Mouse (Mus musculus) midbrain, embryonic 16.5 days (tissue): ENCODE data around the gene H2-Oa. TPM values are rescaled to one million over a fixed set of nuclear protein-coding genes. Genes with fewer than 3 reads are reported as not detected.
"Not testable (repeated sequence)": the region's sequence is repeated elsewhere in the genome, so short reads cannot be mapped to it uniquely, and the experiment has no call there.

ENCODE experiments used
- ATAC-seq: fragments of 200-750 bp; cut with Nextera tagmentation; 2 replicates; pipeline ENCODE4 v1.8.0; 2017; ENCODE audit warnings: moderate TSS enrichment
- H3K27ac ChIP-seq: fragments of 300-500 bp; sonication (generic); 2 replicates; pipeline ENCODE4 v1.5.1; 2014; ENCODE audit warnings: mild to moderate bottlenecking, low read length, mixed read lengths
- H3K27me3 ChIP-seq: fragments of 300-500 bp; sonication (generic); 2 replicates; pipeline ENCODE4 v1.6.1; 2014; ENCODE audit warnings: low read depth, low read length, mixed read lengths; ENCODE audit not compliant: control insufficient read depth, insufficient read depth
- H3K36me3 ChIP-seq: fragments of 300-500 bp; sonication (generic); 2 replicates; pipeline ENCODE4 v1.6.1; 2014; ENCODE audit warnings: mild to moderate bottlenecking, low read length, moderate library complexity, mixed read lengths; ENCODE audit not compliant: control insufficient read depth, insufficient read depth
- H3K4me1 ChIP-seq: fragments of 300-500 bp; sonication (generic); 2 replicates; pipeline ENCODE4 v1.6.1; 2014; ENCODE audit warnings: mild to moderate bottlenecking, low read length, mixed read lengths; ENCODE audit not compliant: control insufficient read depth, insufficient read depth
- H3K4me2 ChIP-seq: fragments of 300-500 bp; sonication (generic); 2 replicates; pipeline ENCODE4 v1.6.1; 2014; ENCODE audit warnings: mild to moderate bottlenecking, low read length, mixed read lengths
- H3K4me3 ChIP-seq: fragments of 300-500 bp; sonication (generic); 2 replicates; pipeline ENCODE4 v1.5.1; 2014; ENCODE audit warnings: low read depth, mild to moderate bottlenecking, low read length, moderate library complexity, mixed read lengths
- H3K9ac ChIP-seq: fragments of 300-500 bp; sonication (generic); 2 replicates; pipeline ENCODE4 v1.6.1; 2014; ENCODE audit warnings: low read depth, low read length, mixed read lengths
- H3K9me3 ChIP-seq: fragments of 300-500 bp; sonication (generic); replicated peaks from 2 replicates; pipeline ENCODE4 v1.6.1; 2014; ENCODE audit warnings: mild to moderate bottlenecking, low read length, mixed read lengths; ENCODE audit not compliant: control insufficient read depth, poor library complexity, severe bottlenecking
- WGBS: fragments of 180-500 bp; shearing (Covaris S2); extraction: QIAGEN DNeasy Blood & Tissue Kit; methylation state at CpG from one replicate; pipeline ENCODE4 v1.1.7; 2014; 5-methylcytosine and 5-hydroxymethylcytosine counted together
- polyA plus RNA-seq: library from polyadenylated mRNA; unstranded; fragments of >200 nt; fragmentation: Nextera tagmentation; extraction: Ambion mirVana; gene quantifications from 2 replicates; pipeline ENCODE4 v1.2.1, GENCODE M21; 2015

Gene H2-Oa
- polyA plus RNA-seq, 1 experiment from 2014 or later = 0.16 TPM

- WGBS = 30% methylated on average over 7 of the region's 7 CpGs
- no peak within 1 kb of the TSS for H3K4me2 ChIP-seq
- no peaks in the 10 kb centered on the region for H3K36me3 ChIP-seq
- no peak for ATAC-seq
- no peaks in the 10 kb centered on the region for H3K9me3 ChIP-seq
- H3K27me3 ChIP-seq = peaks cover 33% of the 10 kb centered on the region
- H3K4me3 ChIP-seq = no peak within 1 kb of the TSS
- H3K9ac ChIP-seq = no peak within 1 kb of the TSS
- no peak within 1 kb of the TSS for H3K27ac ChIP-seq
- peaks cover 6% of the 10 kb centered on the region; the same call in 1 of the 2 replicates for H3K4me1 ChIP-seq
Measured at GRCm38 (mm10) chr17:34143033-34143432, 50.9 kb downstream of the H2-Oa start, which contains the start of gene H2-DMb2. Gene H2-DMb2, plus strand, starts transcription at chr17:34143307.

GRCm38 (mm10) chr17:34143461-34143860 lies 51.3 kb downstream of the H2-Oa start:
- Histone ChIP-seq H3K4me2 (no peak overlapping the region), H3K9me3 (no peaks in the 10 kb centered on the region), H3K27ac (no peak overlapping the region), H3K36me3 (no peaks in the 10 kb centered on the region), H3K27me3 (peaks cover 28% of the 10 kb centered on the region), H3K4me1 (peaks cover 6% of the 10 kb centered on the region; the same call in 1 of the 2 replicates), H3K9ac (no peak overlapping the region), H3K4me3 (no peak overlapping the region)
- WGBS = 62% methylated on average over 5 of the region's 5 CpGs
- no peak for ATAC-seq

- H3K4me1 ChIP-seq, ATAC-seq: not testable (repeated sequence)
- 91% methylated on average over 4 of the region's 4 CpGs for WGBS
Measured at GRCm38 (mm10) chr17:34144221-34144620, 52.1 kb downstream of the H2-Oa start.

More at GRCm38 (mm10) chr17:34144221-34144620, 52.1 kb downstream of the H2-Oa start:
- not testable (repeated sequence) for H3K27ac ChIP-seq, H3K36me3 ChIP-seq, H3K9ac ChIP-seq, H3K4me3 ChIP-seq, H3K9me3 ChIP-seq, H3K4me2 ChIP-seq
- peaks cover 21% of the 10 kb centered on the region for H3K27me3 ChIP-seq

Other genes with a start within 250 kb of the H2-Oa start
- gene Cd320, start 249.2 kb upstream of the H2-Oa start, polyA plus RNA-seq = 49.9 and 52.4 TPM in 2 replicates
- gene Gm7029, start 218.5 kb upstream of the H2-Oa start, polyA plus RNA-seq = not detected in 2 replicates
- 1.4 and 2.8 TPM in 2 replicates for gene Kifc1, start 201.7 kb upstream of the H2-Oa start, polyA plus RNA-seq
- 0.36 and 0.55 TPM in 2 replicates for gene Platr17, start 187.2 kb upstream of the H2-Oa start, polyA plus RNA-seq
- 55.1 and 59.7 TPM in 2 replicates for gene Daxx, start 182.9 kb upstream of the H2-Oa start, polyA plus RNA-seq
- gene Tapbp, start 176.4 kb upstream of the H2-Oa start, polyA plus RNA-seq = 21.1 and 26.1 TPM in 2 replicates
- gene Zbtb22, start 176.4 kb upstream of the H2-Oa start, polyA plus RNA-seq = 16.8 TPM in 2 replicates
- 54.9 and 57.2 TPM in 2 replicates for gene Rgl2, start 162.8 kb upstream of the H2-Oa start, polyA plus RNA-seq
- 186 and 191 TPM in 2 replicates for gene Pfdn6, start 152.0 kb upstream of the H2-Oa start, polyA plus RNA-seq
- gene Wdr46, start 151.7 kb upstream of the H2-Oa start, polyA plus RNA-seq = 19.2 TPM in 2 replicates
- 15.2 and 16.6 TPM in 2 replicates for gene B3galt4, start 140.9 kb upstream of the H2-Oa start, polyA plus RNA-seq
- gene Vps52, start 136.5 kb upstream of the H2-Oa start, polyA plus RNA-seq = 78.3 and 80.5 TPM in 2 replicates
- gene Rps18, start 136.3 kb upstream of the H2-Oa start, polyA plus RNA-seq = 620 and 627 TPM in 2 replicates
- gene H2-K1, start 92.0 kb upstream of the H2-Oa start, polyA plus RNA-seq = 11.0 and 13.1 TPM in 2 replicates
- gene Ring1, start 67.7 kb upstream of the H2-Oa start, polyA plus RNA-seq = 17.9 and 18.2 TPM in 2 replicates
- 60.1 and 61.3 TPM in 2 replicates for gene H2-Ke6, start 64.3 kb upstream of the H2-Oa start, polyA plus RNA-seq
- 163 and 175 TPM in 2 replicates for gene Slc39a7, start 60.7 kb upstream of the H2-Oa start, polyA plus RNA-seq
- 54.0 and 55.9 TPM in 2 replicates for gene Rxrb, start 60.5 kb upstream of the H2-Oa start, polyA plus RNA-seq
- gene Col11a2, start 52.9 kb upstream of the H2-Oa start, polyA plus RNA-seq = 3.6 and 4.4 TPM in 2 replicates
- 22.5 and 22.7 TPM in 2 replicates for gene H2-DMa, start 27.2 kb downstream of the H2-Oa start, polyA plus RNA-seq
- gene Brd2, start 30.3 kb downstream of the H2-Oa start, polyA plus RNA-seq = 117 and 126 TPM in 2 replicates
- 0.49 and 0.53 TPM in 2 replicates for gene H2-DMb2, start 51.0 kb downstream of the H2-Oa start, polyA plus RNA-seq
- gene H2-DMb1, start 60.7 kb downstream of the H2-Oa start, polyA plus RNA-seq = 0.69 and 0.88 TPM in 2 replicates
- 2.4 and 4.5 TPM in 2 replicates for gene Tap1, start 95.2 kb downstream of the H2-Oa start, polyA plus RNA-seq
- 1.1 and 1.7 TPM in 2 replicates for gene Psmb9, start 95.4 kb downstream of the H2-Oa start, polyA plus RNA-seq
- gene Psmb8, start 105.4 kb downstream of the H2-Oa start, polyA plus RNA-seq = 2.2 and 2.8 TPM in 2 replicates
- 1.5 and 2.3 TPM in 2 replicates for gene Tap2, start 111.2 kb downstream of the H2-Oa start, polyA plus RNA-seq
- 0.40 TPM in 1 of 2 replicates, not detected in the other for gene H2-Ob, start 146.6 kb downstream of the H2-Oa start, polyA plus RNA-seq
- 1.1 TPM in 2 replicates for gene H2-Ab1, start 165.3 kb downstream of the H2-Oa start, polyA plus RNA-seq
- 0.44 TPM in 1 of 2 replicates, not detected in the other for gene H2-Aa, start 195.5 kb downstream of the H2-Oa start, polyA plus RNA-seq
- gene H2-Eb1, start 213.5 kb downstream of the H2-Oa start, polyA plus RNA-seq = 1.9 and 2.8 TPM in 2 replicates
- gene H2-Eb2, start 233.3 kb downstream of the H2-Oa start, polyA plus RNA-seq = 0.09 and 0.29 TPM in 2 replicates